Mouse (Mus musculus): Measurements from ENCODE around the gene Gm49450. TPM values are rescaled to one million over a fixed set of nuclear protein-coding genes. Genes with fewer than 3 reads are reported as not detected.
"Not testable (repeated sequence)": the region's sequence is repeated elsewhere in the genome, so short reads cannot be mapped to it uniquely, and the experiment has no call there.

The Gm49450 gene
- polyA plus RNA-seq, 1 experiment from 2014 or later: not detected

DNA sequence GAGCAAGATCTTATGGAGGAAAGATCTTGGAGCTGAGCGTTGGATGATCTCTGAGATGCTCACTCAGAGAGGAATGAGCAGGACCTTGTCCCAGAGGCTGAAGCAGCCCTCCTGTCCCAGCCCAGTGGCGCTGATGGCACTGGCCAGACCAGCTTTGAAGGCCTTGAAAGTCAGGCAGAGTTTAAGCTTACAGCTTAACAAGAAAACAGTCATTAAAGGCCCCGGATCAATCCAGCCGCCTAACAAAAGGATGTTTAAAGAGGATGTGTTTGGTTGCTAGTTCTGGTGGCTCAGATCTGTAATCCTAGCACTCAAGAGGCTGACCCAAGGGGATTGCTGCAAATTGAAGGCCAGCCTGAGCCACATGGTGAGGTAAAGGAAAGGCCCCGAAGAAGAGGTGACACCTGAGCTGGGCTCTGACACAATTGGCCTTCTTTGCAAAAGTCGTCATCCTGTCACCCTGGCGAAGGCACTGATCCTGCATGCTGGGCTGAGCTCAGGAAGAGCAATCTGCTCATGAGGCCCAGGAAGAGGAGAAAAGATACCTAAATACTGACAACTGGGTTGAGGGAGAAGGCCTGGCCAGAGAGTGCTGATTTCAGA lies 26.8 kb upstream of the Gm49450 start:
- Histone ChIP-seq H3K27ac (no peak overlapping the region), H3K36me3 (no peaks in the 10 kb centered on the region), H3K9me3 (no peaks in the 10 kb centered on the region), H3K4me1 (peaks cover 46% of the 10 kb centered on the region), H3K27me3 (ENCODE audit: insufficient read depth, poor library complexity, severe bottlenecking) (no peaks in the 10 kb centered on the region), H3K4me3 (no peak overlapping the region)
- WGBS: 61% methylated on average over 7 of the region's 7 CpGs
- no peak for DNase-seq (ENCODE audit: low spot score)

DNA sequence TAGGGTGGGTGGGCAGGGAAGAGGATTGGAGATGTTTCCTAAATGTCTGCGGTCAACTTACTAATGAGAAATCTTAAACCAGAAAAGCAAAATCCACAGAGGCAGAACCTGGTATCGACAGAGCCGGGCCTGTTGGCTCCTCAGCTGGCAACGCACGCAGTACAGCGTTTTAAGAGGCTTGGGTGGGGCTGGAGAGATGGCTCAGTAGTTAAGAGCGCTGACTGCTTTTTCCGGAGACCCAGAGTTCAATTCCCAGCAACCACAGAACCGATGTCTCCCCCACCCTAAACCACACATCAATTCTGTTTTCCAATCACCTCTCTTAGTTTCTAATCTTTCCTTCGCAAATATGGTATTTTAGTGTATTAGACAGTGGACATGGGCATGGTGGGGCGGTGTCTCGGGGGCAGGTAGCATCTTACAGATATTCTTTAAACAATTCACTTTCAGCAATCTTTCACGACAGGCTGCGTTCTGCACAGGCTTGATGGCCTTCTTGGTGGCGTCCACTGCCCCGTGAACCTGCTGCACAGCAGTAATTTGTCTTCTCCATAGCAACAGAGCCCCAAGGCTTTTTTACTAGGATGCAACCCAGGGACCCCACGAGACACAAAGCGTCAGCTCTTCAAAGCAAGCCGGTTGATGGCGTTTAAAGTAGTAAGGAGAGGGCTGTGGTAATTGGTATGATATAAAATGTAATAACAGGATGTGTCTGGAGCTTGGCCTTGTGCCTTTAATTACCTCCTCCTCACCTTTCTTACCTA lies 25.2 kb upstream of the Gm49450 start:
- H3K9me3 ChIP-seq: no peaks in the 10 kb centered on the region
- no peaks in the 10 kb centered on the region for H3K27me3 ChIP-seq (ENCODE audit: insufficient read depth, poor library complexity, severe bottlenecking)
- 82% methylated on average over 20 of the region's 20 CpGs for WGBS
- H3K4me3 ChIP-seq: no peak overlapping the region
- H3K4me1 ChIP-seq: peaks cover 38% of the 10 kb centered on the region
- 0 out of 2 replicates have a peak overlapping the region, but pooled peaks have one; percentile 70 for H3K27ac ChIP-seq
- no peak for DNase-seq (ENCODE audit: low spot score)
- H3K36me3 ChIP-seq: no peaks in the 10 kb centered on the region

DNA sequence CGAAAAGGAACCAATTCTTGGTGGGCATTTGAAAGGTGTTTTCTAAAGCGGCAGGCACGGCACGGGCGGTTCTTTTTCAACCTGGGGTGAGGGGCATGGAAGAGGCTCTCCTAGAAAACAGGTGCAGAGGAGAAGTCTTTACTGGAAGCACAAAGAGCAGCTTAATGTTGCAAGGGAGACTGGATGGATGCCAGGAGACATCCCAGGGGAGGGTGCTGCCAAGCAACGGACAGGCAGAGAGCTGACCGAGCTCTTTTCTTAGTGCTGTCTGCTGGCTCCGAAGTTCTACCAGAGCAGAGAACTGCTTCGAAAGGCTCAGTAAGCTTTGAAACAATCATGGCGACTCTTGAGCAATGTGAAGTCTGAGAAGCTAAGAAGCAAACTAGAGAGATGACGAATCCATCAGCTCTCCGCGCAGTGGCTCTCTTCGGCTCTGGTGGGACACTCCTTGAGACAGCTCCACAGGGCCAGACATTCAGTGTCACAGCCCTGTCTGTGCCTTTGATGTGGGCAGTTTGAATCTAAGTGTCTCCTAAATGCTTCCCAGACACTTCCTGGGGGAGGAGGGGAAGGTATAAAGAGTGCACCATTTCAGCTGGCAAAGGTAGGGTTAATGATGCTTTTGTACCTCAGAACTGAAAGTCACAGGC lies 24.5 kb upstream of the Gm49450 start:
- 71% methylated on average over 14 of the region's 14 CpGs for WGBS
- Histone ChIP-seq H3K27me3 (ENCODE audit: insufficient read depth, poor library complexity, severe bottlenecking) (no peaks in the 10 kb centered on the region), H3K4me1 (peaks cover 34% of the 10 kb centered on the region), H3K4me3 (0 out of 2 replicates have a peak overlapping the region, but pooled peaks have one; percentile 18), H3K27ac (peak overlapping the region; percentile 70), H3K36me3 (no peaks in the 10 kb centered on the region), H3K9me3 (no peaks in the 10 kb centered on the region)
- DNase-seq (ENCODE audit: low spot score): peak; percentile 70

DNA sequence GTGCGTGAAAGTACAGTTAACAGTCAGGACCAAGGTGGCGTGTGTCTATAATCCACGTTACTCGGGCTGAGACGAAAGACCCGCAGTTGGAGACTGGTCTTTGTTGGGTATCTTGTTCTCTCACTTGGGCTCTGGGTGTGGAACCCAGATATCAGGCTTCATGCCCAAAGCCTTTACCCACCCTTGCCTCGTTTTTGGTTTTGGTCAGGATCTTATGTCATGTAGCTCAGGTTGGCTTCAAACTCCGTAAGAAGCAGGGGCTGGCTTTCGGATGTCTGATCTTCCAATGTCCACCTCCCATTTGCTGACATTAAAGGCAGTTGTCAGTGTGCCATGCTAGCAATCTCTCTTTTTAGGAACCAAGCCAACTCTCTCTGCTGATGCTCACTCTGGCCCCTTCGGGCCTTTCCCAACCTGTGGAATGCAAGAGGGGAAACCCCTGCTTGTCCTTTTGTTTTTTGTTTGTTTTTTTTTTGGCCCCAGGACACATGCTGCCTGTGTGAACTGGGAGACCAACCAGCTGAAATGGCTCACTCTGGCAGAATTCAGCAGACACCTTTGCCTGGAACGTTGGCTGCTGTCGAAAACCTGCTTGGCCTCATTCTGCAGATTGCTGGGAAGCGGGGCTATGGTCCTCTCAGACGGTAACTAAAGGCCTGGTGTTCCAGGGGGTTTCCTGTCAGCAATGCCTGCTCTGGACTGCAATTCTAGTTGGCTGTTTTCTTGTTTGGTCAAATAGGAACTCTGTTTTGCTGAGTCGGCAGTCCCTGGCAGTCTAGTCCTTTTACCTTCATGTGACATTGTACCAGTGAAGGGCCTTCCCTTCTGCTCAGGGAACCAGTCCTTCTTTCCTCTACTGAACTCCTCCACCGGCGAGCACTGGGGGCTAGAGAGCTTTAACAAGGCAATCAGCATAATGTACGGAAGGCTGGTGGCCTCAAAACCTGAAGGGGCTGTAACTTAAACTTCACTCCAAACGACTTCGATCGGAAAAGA lies 23.7 kb upstream of the Gm49450 start:
- H3K36me3 ChIP-seq: no peaks in the 10 kb centered on the region
- peaks cover 28% of the 10 kb centered on the region for H3K4me1 ChIP-seq
- H3K27me3 ChIP-seq (ENCODE audit: insufficient read depth, poor library complexity, severe bottlenecking): no peaks in the 10 kb centered on the region
- H3K4me3 ChIP-seq: no peak overlapping the region
- H3K27ac ChIP-seq: peak overlapping the region; percentile 70
- DNase-seq (ENCODE audit: low spot score): peak; percentile 72
- WGBS: 69% methylated on average over 21 of the region's 21 CpGs
- H3K9me3 ChIP-seq: no peaks in the 10 kb centered on the region

DNA sequence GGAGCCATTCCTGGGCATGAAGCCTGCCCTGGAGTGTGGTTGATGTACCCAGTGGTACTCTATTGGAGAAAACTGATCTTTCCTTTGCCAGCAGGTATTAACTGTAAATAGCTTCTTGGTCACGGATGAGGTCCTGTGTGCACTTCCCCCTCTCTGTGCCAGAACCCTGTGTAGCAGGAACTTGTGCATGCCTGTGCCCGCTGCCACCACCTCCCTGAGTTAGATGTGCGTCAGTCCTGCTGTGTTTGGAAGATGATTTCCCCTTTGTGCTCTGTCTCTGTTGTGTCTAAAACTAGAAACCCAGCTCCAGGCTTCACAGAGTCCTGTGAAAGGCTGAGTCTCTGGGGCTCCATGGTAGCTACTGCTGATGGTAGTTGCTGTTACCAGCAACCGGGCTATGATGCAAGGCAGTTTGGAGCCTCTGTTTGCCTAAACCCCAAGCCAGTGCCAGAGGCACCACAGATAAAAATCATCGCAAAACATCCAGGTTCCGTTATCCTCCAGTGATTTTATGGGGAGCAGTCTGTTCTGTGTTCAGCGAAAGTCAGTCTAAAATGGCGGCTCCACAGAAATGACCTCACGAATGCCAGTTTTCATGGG lies 19.8 kb upstream of the Gm49450 start:
- 0 out of 2 replicates have a peak overlapping the region, but pooled peaks have one; percentile 7 for H3K27ac ChIP-seq
- no peaks in the 10 kb centered on the region for H3K27me3 ChIP-seq (ENCODE audit: insufficient read depth, poor library complexity, severe bottlenecking)
- H3K36me3 ChIP-seq: no peaks in the 10 kb centered on the region
- no peaks in the 10 kb centered on the region for H3K9me3 ChIP-seq
- no peak overlapping the region for H3K4me3 ChIP-seq
- DNase-seq (ENCODE audit: low spot score): peak; percentile 73
- H3K4me1 ChIP-seq: peaks cover 43% of the 10 kb centered on the region
- 86% methylated on average over 9 of the region's 9 CpGs for WGBS

DNA sequence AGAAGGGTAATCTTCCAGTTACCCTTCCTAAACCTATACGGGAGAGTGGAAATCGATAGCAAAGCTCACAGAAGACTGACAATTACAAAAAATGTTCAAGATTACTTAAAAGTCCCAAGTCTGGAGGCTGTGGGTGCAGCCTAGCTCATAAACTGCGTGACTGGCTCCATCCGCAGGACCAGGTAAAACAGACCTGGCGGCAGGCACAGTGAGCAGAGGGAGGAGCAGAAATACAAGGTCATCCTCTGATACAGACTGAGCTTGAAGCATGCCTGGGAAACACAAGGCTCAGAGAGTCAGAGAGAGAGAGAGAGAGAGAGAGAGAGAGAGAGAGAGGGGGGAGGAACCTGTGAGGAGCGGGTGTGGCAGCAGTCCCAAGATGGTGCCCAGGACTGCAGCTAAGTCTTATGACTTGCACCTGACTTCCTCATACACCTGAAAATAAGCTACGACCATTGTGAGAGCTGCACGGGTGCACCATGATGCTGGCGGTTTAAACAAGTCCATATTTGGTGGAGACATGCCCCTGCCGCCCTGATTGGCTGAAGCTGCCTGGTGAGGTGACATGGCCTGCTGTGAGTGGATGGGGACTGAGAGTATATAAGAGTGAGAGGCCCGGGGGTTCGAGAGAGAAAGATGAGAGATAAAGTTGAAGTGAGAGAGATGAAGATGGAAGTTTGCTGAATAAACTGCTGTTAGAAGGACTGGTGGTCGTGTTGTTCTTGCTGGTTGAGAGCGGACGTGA lies 18.4 kb upstream of the Gm49450 start:
- not testable (repeated sequence) for H3K9me3 ChIP-seq
- WGBS: 70% methylated on average over 15 of the region's 15 CpGs
- peak overlapping the region; percentile 69 for H3K27ac ChIP-seq

DNA sequence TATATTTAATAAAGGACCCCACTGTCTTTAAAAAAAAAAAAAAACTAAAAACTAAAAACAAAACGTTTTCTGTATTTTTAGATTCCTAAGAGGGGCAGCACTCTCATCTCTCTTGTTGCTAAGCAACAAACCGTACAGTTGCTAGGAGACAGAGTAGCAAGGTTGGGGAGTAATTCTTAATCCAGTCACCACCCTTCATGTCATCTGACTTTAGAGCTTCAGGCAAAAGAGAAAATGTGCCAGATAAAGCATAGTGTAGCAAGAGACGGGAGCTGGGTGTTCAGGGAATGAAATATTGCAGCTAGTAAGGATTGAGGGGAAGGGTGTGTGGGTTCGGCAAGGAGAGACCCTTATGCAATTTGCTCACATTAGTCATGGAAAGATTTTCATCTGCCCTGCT lies 17.8 kb upstream of the Gm49450 start:
- H3K27ac ChIP-seq: peak overlapping the region; percentile 69; the same call in 1 of the 2 replicates
- peaks cover 31% of the 10 kb centered on the region for H3K4me1 ChIP-seq
- WGBS: 47% methylated on average over 4 of the region's 4 CpGs
- H3K27me3 ChIP-seq (ENCODE audit: insufficient read depth, poor library complexity, severe bottlenecking): no peaks in the 10 kb centered on the region
- no peak for DNase-seq (ENCODE audit: low spot score)
- no peaks in the 10 kb centered on the region for H3K36me3 ChIP-seq
- no peak overlapping the region for H3K4me3 ChIP-seq
- no peaks in the 10 kb centered on the region for H3K9me3 ChIP-seq

More for the DNA sequence above, 18.4 kb upstream of the Gm49450 start:
- not testable (repeated sequence) for H3K36me3 ChIP-seq; DNase-seq (ENCODE audit: low spot score); H3K27me3 ChIP-seq (ENCODE audit: insufficient read depth, poor library complexity, severe bottlenecking); H3K4me3 ChIP-seq
- H3K4me1 ChIP-seq: peaks cover 31% of the 10 kb centered on the region

DNA sequence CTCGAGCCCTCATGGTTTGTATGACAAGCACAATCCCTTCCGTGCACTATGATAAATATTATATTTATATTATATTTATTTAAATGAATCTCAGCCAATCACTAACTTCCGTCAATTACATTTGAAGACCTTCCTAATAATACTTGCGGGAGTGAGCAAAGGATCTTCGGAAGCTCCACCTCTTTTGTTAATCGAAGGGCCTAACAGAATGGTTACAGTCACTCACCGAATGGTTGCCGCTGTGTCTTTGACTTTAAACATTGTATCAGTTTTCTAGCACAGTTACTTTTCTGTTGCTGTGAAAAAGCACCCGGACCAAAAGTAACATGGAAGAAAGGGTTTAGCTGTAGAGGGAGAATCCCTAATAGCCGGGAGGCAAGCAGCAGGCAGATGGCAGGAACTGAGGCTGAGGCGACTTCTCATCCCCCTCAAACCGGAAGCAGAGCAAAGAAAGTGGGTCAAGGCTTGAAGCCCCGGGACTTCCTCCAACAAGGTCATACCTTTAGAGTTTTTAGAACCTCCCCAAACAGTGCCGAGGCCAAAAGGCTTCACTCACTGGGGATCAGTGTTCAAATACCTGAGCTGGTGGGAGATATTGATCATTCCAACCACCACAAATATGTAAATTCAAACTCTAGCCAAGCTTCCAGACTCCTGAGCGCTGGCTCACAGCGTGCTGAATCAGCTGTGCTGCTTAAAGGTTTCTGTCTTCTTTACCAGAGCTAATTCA lies 16.2 kb upstream of the Gm49450 start:
- Histone ChIP-seq H3K4me1 (peaks cover 31% of the 10 kb centered on the region), H3K27me3 (ENCODE audit: insufficient read depth, poor library complexity, severe bottlenecking) (no peaks in the 10 kb centered on the region), H3K27ac (peak overlapping the region; percentile 87), H3K36me3 (no peaks in the 10 kb centered on the region), H3K4me3 (0 out of 2 replicates have a peak overlapping the region, but pooled peaks have one; percentile 12), H3K9me3 (no peaks in the 10 kb centered on the region)
- no peak for DNase-seq (ENCODE audit: low spot score)
- WGBS: 21% methylated on average over 16 of the region's 16 CpGs

DNA sequence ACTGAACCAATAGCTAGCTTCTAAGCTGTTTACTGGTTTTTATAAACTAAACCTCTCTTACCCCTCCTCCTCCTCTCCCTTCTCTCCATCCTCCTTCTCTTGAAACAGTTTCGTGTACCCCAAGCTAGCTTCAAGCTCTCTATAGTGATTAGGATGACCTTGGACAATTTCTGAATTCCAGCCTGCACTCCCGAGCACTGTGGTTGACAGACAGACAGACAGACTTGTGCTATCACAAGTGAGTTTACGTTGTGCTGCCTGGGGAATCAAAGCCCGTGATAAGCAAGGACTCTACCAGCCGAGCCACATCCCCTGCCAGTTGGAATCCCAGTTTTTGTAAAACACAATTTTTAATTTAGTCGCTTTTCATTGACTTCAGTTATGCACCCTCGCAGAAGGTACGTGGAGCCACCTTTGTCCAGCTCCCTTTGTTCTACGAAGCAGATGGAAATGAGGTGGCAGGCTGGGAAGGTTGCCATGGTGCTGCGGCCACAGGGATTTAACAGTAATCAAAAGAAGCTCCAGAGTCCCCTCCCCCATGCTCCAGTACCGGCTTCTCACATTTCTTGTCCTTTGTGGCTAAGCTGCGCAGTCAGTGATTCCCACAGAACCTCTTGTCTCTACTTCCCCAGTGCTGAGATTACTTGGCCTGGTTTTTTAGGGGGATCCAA lies 15.5 kb upstream of the Gm49450 start:
- H3K27me3 ChIP-seq (ENCODE audit: insufficient read depth, poor library complexity, severe bottlenecking): no peaks in the 10 kb centered on the region
- H3K27ac ChIP-seq: peak overlapping the region; percentile 87
- peaks cover 31% of the 10 kb centered on the region for H3K4me1 ChIP-seq
- DNase-seq (ENCODE audit: low spot score): peak; percentile 87
- H3K4me3 ChIP-seq: peak overlapping the region; percentile 36
- H3K9me3 ChIP-seq: no peaks in the 10 kb centered on the region
- 7% methylated on average over 12 of the region's 12 CpGs for WGBS
- H3K36me3 ChIP-seq: no peaks in the 10 kb centered on the region

DNA sequence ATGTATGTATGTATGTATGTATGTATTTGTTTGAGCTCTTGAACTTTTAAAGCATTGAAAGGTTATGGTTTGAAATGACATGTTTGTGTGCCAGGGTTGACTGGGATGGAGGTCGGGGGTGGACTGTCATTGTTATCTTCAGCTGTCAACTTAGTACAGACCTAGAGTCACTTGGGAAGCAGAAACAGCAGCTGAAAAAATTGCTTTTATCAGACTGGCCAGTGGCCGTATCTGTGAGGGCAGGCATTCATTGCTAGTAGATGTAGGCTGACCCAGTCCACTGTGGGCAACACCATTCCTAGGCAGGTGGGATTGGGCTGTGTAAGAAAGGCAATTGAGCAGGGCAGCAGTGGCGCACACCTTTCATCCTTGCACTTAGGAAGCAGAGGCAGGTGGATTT lies 6.2 kb upstream of the Gm49450 start:
- no peak for DNase-seq (ENCODE audit: low spot score)
- no peaks in the 10 kb centered on the region for H3K36me3 ChIP-seq
- no peak overlapping the region for H3K27ac ChIP-seq
- H3K4me1 ChIP-seq: peaks cover 8% of the 10 kb centered on the region
- WGBS: 44% methylated on average over 3 of the region's 3 CpGs
- no peaks in the 10 kb centered on the region for H3K27me3 ChIP-seq (ENCODE audit: insufficient read depth, poor library complexity, severe bottlenecking)
- no peak overlapping the region for H3K4me3 ChIP-seq
- no peaks in the 10 kb centered on the region for H3K9me3 ChIP-seq

All from heart, embryonic 10.5 days (tissue).